Mouse (Mus musculus) testis, adult 2 months (tissue): ENCODE data around the gene Exoc4.

ENCODE experiments used
- CTCF ChIP-seq: fragments of 200-500 bp; IDR thresholded peaks from 2 replicates; pipeline ENCODE4 v1.5.1; 2012; ENCODE audit warnings: low read depth, mild to moderate bottlenecking, inconsistent platforms, low read length, moderate library complexity; ENCODE audit not compliant: control insufficient read depth, insufficient read depth, insufficient replicate concordance
- POLR2A ChIP-seq: fragments of 200-500 bp; IDR thresholded peaks from 2 replicates; pipeline ENCODE4 v1.6.1; 2012; ENCODE audit warnings: low read depth, mild to moderate bottlenecking, inconsistent platforms, low read length, moderate library complexity; ENCODE audit not compliant: control insufficient read depth

DNA sequence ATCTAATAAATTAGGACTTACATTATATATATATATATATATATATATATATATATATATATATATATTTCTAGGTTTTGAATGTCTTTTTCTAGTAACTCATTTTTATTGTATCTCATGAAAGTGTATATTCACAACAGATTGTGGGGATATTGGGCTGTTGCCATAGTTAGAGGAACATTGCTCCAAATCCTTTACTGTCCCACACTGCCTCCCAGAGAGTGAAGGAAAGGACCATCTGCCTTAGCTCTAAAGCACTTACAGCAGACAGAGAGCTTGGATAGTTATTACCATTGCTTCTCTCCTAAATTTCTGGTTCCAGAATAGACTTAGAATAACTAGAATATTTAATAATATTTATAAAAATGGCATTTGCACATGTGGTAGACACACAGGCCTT, 512.7 kb downstream of the Exoc4 start:
- TF ChIP-seq POLR2A: no peak
- TF ChIP-seq CTCF: no peak
